9 mouse cellular contexts compared by ENCODE assay signal in the genomic region with DNA sequence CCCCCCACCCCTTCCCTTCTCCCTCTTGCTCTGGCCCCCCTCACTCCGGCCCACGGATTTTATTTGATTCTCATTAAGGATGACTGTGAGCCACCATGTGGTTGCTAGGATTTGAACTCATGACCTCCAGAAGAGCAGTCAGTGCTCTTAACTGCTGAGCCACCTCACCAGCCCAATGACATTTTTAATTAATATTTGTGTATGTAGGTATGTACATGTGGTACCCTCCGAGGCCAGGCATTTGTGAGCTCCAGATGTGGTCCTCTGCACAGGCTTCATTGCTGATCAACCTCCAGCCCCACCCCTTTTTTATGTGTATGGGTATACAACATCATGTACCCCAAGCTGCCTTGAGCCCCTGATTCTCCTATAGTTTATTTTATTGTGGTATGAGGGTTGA. TPM values are rescaled to one million over a fixed set of nuclear protein-coding genes. Genes with fewer than 3 reads are reported as not detected.
DNase-seq lines count a peak whose midpoint lies in the region; ATAC-seq lines count a peak whose summit lies in the region.
"Had no signal": no experiment of that assay in that cellular context is flagged by ENCODE, and none has a peak within 500 bp of the region (broad histone marks: within the 10 kb centered on the region; RNA-seq: fewer than 3 reads in every experiment).

No protein-coding gene starts in this region.

- peak overlapping the region; percentile 11 for H3K4me3 ChIP-seq in heart, embryonic 12.5 days
- peak overlapping the region; percentile 10; the same call in 1 of the 2 replicates for H3K4me3 ChIP-seq in brown adipose tissue, adult 24 weeks (ENCODE audit: insufficient read depth, low read depth, low read length)
- peak overlapping the region; percentile 20; the same call in 1 of the 2 replicates for H3K4me3 ChIP-seq in hindbrain, embryonic 13.5 days
- no peak overlapping the region for H3K4me3 ChIP-seq in midbrain, embryonic 11.5 days (ENCODE audit: low read depth, low read length)

- no peak for ATAC-seq in heart, embryonic 12.5 days (ENCODE audit: insufficient number of reproducible peaks, low FRiP score)
- ATAC-seq in hindbrain, embryonic 13.5 days (ENCODE audit: low FRiP score), result no peak
- no peak for ATAC-seq in midbrain, embryonic 11.5 days (ENCODE audit: low FRiP score)
- no peak for ATAC-seq in monocyte, adult 5-6 weeks (replicated peaks; ENCODE audit: insufficient number of reproducible peaks, low FRiP score, low TSS enrichment, poor library complexity, severe bottlenecking)

- no peaks in the 10 kb centered on the region for H3K27me3 ChIP-seq in heart, embryonic 12.5 days (replicated peaks)
- no peaks in the 10 kb centered on the region for H3K27me3 ChIP-seq in hindbrain, embryonic 13.5 days
- H3K27me3 ChIP-seq in midbrain, embryonic 11.5 days (ENCODE audit: control insufficient read depth, insufficient read depth, low read length), result no peaks in the 10 kb centered on the region

- H3K4me1 ChIP-seq in heart, embryonic 12.5 days (replicated peaks), result peaks cover 20% of the 10 kb centered on the region
- H3K4me1 ChIP-seq in brown adipose tissue, adult 24 weeks (ENCODE audit: control insufficient read depth, insufficient read depth, insufficient read length, low read length), result peaks cover 11% of the 10 kb centered on the region
- H3K4me1 ChIP-seq in hindbrain, embryonic 13.5 days (replicated peaks), result peaks cover 34% of the 10 kb centered on the region
- peaks cover 11% of the 10 kb centered on the region for H3K4me1 ChIP-seq in midbrain, embryonic 11.5 days (ENCODE audit: control insufficient read depth, insufficient read depth, low read length)

- H3K27ac ChIP-seq in heart, embryonic 12.5 days (ENCODE audit: poor library complexity, severe bottlenecking), result no peak overlapping the region
- H3K27ac ChIP-seq in brown adipose tissue, adult 24 weeks (replicated peaks; ENCODE audit: low read depth, low read length), result no peak overlapping the region
- H3K27ac ChIP-seq in hindbrain, embryonic 13.5 days, result no peak overlapping the region
- no peak overlapping the region for H3K27ac ChIP-seq in midbrain, embryonic 11.5 days (ENCODE audit: low read depth, low read length)

- WGBS in heart, embryonic 12.5 days, result 82% methylated on average over 3 of the region's 3 CpGs
- 72% methylated on average over 3 of the region's 3 CpGs for WGBS in hindbrain, embryonic 13.5 days
- WGBS in midbrain, embryonic 11.5 days, result 83% methylated on average over 3 of the region's 3 CpGs

- peaks cover 24% of the 10 kb centered on the region for H3K36me3 ChIP-seq in heart, embryonic 12.5 days
- peaks cover 13% of the 10 kb centered on the region for H3K36me3 ChIP-seq in hindbrain, embryonic 13.5 days
- H3K36me3 ChIP-seq in midbrain, embryonic 11.5 days (ENCODE audit: control insufficient read depth, insufficient read depth, low read length), result no peaks in the 10 kb centered on the region

- H3K4me2 ChIP-seq in heart, embryonic 12.5 days, result peak overlapping the region; percentile 50
- peak overlapping the region; percentile 76 for H3K4me2 ChIP-seq in hindbrain, embryonic 13.5 days
- peak overlapping the region; percentile 70; the same call in 1 of the 2 replicates for H3K4me2 ChIP-seq in midbrain, embryonic 11.5 days

- intact Hi-C loops in heart, postnatal 14 days (cut with DNase I), result loop anchor here (2.0 kb wide), 1 partner anchor 67 kb away; no protein-coding TSS in a partner anchor

- no peaks in the 10 kb centered on the region for H3K9me3 ChIP-seq in heart, embryonic 12.5 days (replicated peaks)
- H3K9me3 ChIP-seq in hindbrain, embryonic 13.5 days, result no peaks in the 10 kb centered on the region
- no peaks in the 10 kb centered on the region for H3K9me3 ChIP-seq in midbrain, embryonic 11.5 days (ENCODE audit: control insufficient read depth, low read length)

- peak overlapping the region; percentile 62; the same call in 1 of the 2 replicates for H3K9ac ChIP-seq in heart, embryonic 12.5 days
- H3K9ac ChIP-seq in hindbrain, embryonic 13.5 days, result no peak overlapping the region
- no peak overlapping the region for H3K9ac ChIP-seq in midbrain, embryonic 11.5 days (ENCODE audit: low read length)

- DNase-seq in heart, postnatal 14 days, result no peak
- no peak for DNase-seq in midbrain, embryonic 11.5 days (ENCODE audit: low spot score, missing footprints)
- DNase-seq in ovary, postnatal 14 days (ENCODE audit: low spot score), result no peak
- DNase-seq in cerebellum, postnatal 36 days, result no peak
- DNase-seq: cerebellum, adult 18-20 months had no signal

RNA-seq across cellular contexts. Expression of a gene that starts 4.0 kb away (rescaled TPM):
- polyA plus RNA-seq in heart, embryonic 12.5 days (2016; fragmentation: Nextera tagmentation; extraction: Ambion mirVana), result 26.0 and 26.1 TPM in 2 replicates
- total RNA-seq in heart, postnatal 14 days (2021), result 10 to 100 TPM in 1 of 2 experiments, 1 to 10 TPM in 1; 9.3 to 13.1 TPM
- 23.2 and 28.2 TPM in 2 replicates for polyA plus RNA-seq in brown adipose tissue, adult 24 weeks (2012; ENCODE audit: insufficient read depth, insufficient read length, missing spikeins)
- 28.2 TPM in 2 replicates for polyA plus RNA-seq in hindbrain, embryonic 13.5 days (2015; fragmentation: Nextera tagmentation; extraction: Ambion mirVana)
- 28.8 and 31.3 TPM in 2 replicates for polyA plus RNA-seq in midbrain, embryonic 11.5 days (2014; fragmentation: Nextera tagmentation; extraction: Ambion mirVana)
- total RNA-seq in monocyte, adult 5-6 weeks (2017), result 11.9 to 17.3 TPM (median 17.2 TPM) in 3 replicates

RNA-seq across cellular contexts. Expression of a gene that starts 22.4 kb away (rescaled TPM):
- polyA plus RNA-seq in heart, embryonic 12.5 days (2016; fragmentation: Nextera tagmentation; extraction: Ambion mirVana), result 60.1 and 66.9 TPM in 2 replicates
- total RNA-seq in heart, postnatal 14 days (2021), result 10 to 100 TPM; 60.1 to 61.1 TPM
- 55.3 and 59.9 TPM in 2 replicates for polyA plus RNA-seq in brown adipose tissue, adult 24 weeks (2012; ENCODE audit: insufficient read depth, insufficient read length, missing spikeins)
- polyA plus RNA-seq in hindbrain, embryonic 13.5 days (2015; fragmentation: Nextera tagmentation; extraction: Ambion mirVana), result 83.1 and 83.8 TPM in 2 replicates
- 63.7 and 66.8 TPM in 2 replicates for polyA plus RNA-seq in midbrain, embryonic 11.5 days (2014; fragmentation: Nextera tagmentation; extraction: Ambion mirVana)
- 116 to 145 TPM (median 118 TPM) in 3 replicates for total RNA-seq in monocyte, adult 5-6 weeks (2017)

RNA-seq across cellular contexts. Expression of a gene that starts 29.1 kb away (rescaled TPM):
- not detected in 2 replicates for polyA plus RNA-seq in heart, embryonic 12.5 days (2016; fragmentation: Nextera tagmentation; extraction: Ambion mirVana)
- total RNA-seq in heart, postnatal 14 days (2021), result not detected
- not detected in 2 replicates for polyA plus RNA-seq in brown adipose tissue, adult 24 weeks (2012; ENCODE audit: insufficient read depth, insufficient read length, missing spikeins)
- not detected in 2 replicates for polyA plus RNA-seq in hindbrain, embryonic 13.5 days (2015; fragmentation: Nextera tagmentation; extraction: Ambion mirVana)
- polyA plus RNA-seq in midbrain, embryonic 11.5 days (2014; fragmentation: Nextera tagmentation; extraction: Ambion mirVana), result not detected in 2 replicates
- total RNA-seq in monocyte, adult 5-6 weeks (2017), result not detected in 3 replicates

RNA-seq across cellular contexts. Expression of a gene that starts 32.0 kb away (rescaled TPM):
- 916 and 917 TPM in 2 replicates for polyA plus RNA-seq in heart, embryonic 12.5 days (2016; fragmentation: Nextera tagmentation; extraction: Ambion mirVana)
- total RNA-seq in heart, postnatal 14 days (2021), result 100 to 1,000 TPM; 383 to 477 TPM
- 188 and 303 TPM in 2 replicates for polyA plus RNA-seq in brown adipose tissue, adult 24 weeks (2012; ENCODE audit: insufficient read depth, insufficient read length, missing spikeins)
- polyA plus RNA-seq in hindbrain, embryonic 13.5 days (2015; fragmentation: Nextera tagmentation; extraction: Ambion mirVana), result 438 and 458 TPM in 2 replicates
- 846 and 849 TPM in 2 replicates for polyA plus RNA-seq in midbrain, embryonic 11.5 days (2014; fragmentation: Nextera tagmentation; extraction: Ambion mirVana)
- total RNA-seq in monocyte, adult 5-6 weeks (2017), result 1,019 to 1,135 TPM (median 1,112 TPM) in 3 replicates

RNA-seq across cellular contexts. Expression of a gene that starts 48.7 kb away (rescaled TPM):
- 78.5 and 81.3 TPM in 2 replicates for polyA plus RNA-seq in heart, embryonic 12.5 days (2016; fragmentation: Nextera tagmentation; extraction: Ambion mirVana)
- 10 to 100 TPM; 43.8 to 45.4 TPM for total RNA-seq in heart, postnatal 14 days (2021)
- 18.7 and 22.6 TPM in 2 replicates for polyA plus RNA-seq in brown adipose tissue, adult 24 weeks (2012; ENCODE audit: insufficient read depth, insufficient read length, missing spikeins)
- polyA plus RNA-seq in hindbrain, embryonic 13.5 days (2015; fragmentation: Nextera tagmentation; extraction: Ambion mirVana), result 122 and 129 TPM in 2 replicates
- polyA plus RNA-seq in midbrain, embryonic 11.5 days (2014; fragmentation: Nextera tagmentation; extraction: Ambion mirVana), result 102 and 104 TPM in 2 replicates
- total RNA-seq in monocyte, adult 5-6 weeks (2017), result 98.2 to 140 TPM (median 107 TPM) in 3 replicates
